Mouse (Mus musculus): Measurements from ENCODE around the gene Ada.

Gene Ada

DNA sequence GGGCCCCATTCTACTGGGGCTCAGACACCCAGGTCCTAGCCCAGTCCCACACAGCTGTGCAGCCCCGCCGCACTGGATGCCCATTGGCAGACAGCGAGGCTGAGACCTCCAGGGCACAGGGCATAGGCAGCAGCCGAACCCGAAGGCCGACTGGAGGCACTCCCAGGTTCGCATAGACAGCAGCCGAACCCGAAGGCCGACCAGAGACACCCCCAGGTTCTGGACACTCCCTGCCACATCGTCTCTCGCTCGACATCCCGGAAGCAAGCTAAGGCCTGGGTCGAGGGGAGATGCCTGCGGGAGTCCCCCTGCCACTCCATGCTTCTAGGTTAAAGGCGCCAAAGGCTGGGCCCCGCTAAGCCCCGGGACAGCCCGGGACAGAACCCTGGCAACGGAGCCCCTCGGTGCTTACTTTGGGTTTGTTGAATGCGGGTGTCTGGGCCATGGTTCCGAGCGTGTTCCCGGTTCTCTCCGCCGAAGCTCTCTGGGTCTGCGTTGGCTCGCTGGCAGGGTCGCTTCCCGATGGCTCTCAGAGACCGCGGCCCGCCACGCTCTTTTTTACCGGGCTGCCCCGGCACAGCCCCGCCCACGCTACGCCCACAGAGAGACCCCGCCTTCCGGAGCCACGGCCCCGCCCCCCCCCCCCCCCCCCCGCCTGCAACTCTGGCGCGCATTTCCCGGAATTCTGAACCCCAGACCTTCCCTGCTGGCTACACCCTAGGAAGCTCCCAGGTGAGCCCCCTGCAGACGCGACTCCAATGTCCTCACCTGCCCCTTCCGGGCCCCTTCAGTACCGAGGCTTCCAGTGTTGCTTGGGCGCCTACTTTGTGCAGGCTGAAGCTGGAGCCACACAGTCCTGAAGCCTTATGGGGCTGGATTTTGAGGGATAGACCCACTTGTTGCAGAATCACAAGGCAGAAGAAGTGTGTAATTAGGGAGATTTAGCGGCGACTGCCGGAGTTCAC lies at the start of gene Ada:
Gene Ada (minus strand): TSS at position 593 of the 965 bp plus-strand sequence.
- DNase-seq (ENCODE audit: extremely low spot score, low spot score), result peak; percentile 70

DNA sequence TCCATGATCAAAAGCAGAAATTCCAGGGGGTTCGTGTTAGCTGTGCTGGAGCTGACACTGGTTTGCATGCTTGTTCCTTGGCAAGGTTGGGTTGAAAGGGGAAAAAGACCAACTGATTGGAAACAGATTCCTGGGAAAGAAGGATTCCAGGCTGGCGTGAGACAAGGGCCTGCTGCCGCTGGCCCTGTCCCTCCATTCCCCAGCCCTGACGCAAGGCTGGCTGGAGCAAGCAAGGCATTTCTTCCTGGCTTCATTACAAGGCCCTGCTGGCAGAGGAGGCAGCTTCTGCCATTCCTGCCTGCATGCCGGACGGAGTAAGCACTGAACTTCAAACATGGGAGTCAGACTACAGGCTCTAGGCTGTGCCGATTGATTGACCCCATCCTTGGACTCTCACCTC lies 48.4 kb upstream of the Ada start:
- DNase-seq (ENCODE audit: extremely low spot score, low spot score), result no peak

DNA sequence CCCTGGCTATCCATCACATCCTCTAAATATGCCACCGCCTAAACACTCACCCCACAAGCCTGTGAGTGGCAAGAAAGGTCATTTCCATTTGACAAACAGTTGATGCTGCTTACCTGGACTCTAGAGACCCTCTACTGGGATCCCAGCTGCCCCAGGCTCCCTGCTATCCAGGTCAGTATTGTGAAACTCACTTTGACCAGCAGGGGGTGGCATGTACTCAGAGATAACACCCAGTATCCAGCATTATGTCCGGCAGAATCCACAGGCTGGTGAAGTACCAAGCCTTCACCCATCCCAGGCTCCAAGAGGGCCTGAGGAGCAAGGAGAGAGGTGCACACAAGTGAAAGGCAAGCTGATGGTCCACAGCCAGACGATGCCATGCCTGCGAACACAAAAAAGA lies 38.4 kb upstream of the Ada start:
- peak; percentile 33 for DNase-seq (ENCODE audit: extremely low spot score, low spot score)

DNA sequence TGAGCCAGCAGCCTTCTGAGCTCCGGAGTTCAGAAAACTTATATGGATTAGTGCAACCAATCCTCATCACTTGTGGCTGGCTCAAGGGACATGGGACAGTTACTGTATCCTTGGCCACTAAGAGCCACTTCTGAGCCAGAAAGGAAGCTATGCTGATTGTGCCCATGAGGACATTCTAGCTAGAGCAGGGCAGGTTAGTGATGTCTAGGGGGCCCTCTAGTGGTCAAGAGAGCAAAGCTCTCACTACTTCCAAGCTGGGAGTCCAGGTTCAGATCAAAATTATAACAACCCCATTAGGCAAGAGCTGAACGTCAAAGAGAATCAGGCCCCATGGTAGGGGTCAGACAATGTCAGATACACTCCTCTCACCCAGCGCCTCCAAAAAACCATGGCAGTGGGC lies 37.7 kb upstream of the Ada start:
- DNase-seq (ENCODE audit: extremely low spot score, low spot score), result peak; percentile 45

DNA sequence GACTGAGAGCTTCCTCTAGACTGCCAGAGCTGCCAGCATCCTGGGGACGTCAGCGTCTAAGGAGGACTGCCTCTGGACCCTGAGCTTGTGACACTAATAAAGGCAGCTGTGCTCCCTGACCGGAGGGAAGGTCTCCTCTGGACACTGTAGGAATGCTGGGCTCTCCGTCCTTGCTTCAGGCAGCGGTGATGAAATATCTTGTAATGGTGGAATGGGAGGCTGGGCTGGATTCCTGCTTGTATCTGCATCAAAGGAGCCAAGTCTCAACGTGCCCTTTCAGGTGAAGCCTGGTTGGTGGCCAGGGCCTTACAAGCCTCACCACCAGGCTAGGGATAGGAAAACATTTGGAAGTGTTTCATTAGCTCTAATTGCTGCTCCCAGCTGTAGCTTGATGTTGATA lies 37.0 kb upstream of the Ada start:
- DNase-seq (ENCODE audit: extremely low spot score, low spot score), result no peak

DNA sequence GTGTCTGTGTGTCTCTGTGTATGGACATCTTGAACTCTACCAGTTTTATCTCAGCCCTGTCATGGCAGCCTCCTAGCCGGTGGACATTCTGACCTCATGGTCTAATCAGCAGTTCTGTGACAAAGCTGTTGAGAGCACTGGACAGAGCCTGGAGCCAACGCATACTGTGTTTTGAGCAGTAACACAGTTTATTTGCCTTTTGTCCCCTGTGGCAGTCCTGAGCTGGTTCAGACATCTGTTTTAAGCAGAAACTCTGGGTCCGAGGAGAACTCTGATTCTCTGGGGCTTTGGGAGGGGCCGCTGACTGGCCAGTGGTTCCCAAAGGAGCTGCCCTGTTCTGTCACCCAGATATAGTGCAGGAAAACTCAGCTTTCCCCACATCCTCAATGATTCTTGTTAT lies 33.9 kb upstream of the Ada start:
- no peak for DNase-seq (ENCODE audit: extremely low spot score, low spot score)

DNA sequence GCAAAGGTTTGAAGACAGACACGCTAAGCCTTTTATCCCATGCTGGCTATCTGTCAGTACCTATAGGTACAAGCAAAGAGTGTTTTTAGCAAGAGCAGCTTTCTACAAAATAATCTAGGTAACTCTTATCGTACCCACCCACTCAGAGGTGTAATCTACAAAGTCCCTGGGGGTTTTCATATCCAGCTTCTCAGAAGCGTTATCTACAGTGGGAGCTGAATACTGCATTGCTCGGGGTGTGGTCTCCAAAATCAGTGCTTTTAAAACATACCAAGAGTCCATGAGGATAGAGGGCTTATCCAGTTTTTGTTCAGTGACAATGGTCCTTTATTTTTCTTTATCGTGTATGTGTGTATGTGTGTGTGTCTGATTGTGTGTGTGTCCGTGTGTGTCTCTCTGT lies 33.3 kb upstream of the Ada start:
- no peak for DNase-seq (ENCODE audit: extremely low spot score, low spot score)

DNA sequence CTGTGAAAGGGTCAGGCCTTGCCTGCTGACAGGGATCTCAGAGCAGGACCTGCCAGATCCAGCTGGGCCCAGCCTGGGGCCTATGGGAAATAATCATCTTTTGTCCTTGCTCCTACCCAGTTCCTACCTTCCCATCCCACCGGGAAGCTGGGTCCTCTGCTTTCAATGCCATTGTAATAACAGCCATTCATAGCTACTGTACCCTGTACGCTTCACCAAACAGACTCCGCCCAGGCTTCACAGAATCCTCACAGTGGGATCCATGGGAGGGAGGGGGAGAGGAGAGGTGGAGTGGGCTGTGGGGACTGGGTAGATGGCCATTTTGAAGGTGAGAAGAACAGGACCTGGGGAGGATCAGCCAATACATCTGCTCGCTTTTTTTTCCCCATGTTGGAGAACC lies 28.9 kb upstream of the Ada start:
- no peak for DNase-seq (ENCODE audit: extremely low spot score, low spot score)

DNA sequence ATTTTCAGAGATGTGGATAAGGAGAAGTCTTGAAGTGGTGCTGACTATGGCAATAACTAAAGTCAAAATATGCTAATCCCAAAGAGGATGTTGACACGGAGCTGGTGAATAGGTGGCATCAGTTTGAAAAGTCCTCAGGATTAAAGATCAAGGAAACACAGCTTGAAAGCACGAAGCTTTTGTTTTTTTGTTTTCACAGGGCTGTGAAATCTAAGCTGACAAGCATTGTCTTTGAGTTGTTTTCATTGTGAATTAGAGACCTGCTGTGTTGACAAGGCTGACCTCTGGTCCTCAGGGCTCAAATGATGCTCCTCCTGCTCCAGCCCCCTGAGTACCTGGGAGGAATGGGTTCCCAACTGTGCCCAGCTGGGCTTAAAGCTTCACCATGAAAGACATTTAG lies 27.0 kb upstream of the Ada start:
- no peak for DNase-seq (ENCODE audit: extremely low spot score, low spot score)

DNA sequence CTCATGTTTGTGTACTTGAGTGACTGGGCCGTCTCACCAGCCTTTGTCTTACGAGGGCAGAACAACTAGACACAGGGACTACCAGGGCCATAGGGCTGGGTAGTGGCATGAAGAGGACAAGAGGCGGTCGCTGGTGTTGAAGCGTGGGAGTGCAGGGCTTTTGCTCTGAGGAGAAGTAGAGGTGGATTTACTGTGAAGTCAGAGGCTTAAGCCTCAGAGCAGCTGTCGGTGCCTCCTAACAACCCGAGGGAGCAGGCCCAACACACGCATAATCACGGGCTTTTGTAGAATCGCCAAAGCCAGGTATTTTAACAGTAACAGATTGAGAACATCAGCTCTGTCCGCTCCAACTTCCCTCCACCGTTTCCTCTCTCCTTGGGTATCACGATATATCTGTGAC lies 26.6 kb upstream of the Ada start:
- no peak for DNase-seq (ENCODE audit: extremely low spot score, low spot score)

DNA sequence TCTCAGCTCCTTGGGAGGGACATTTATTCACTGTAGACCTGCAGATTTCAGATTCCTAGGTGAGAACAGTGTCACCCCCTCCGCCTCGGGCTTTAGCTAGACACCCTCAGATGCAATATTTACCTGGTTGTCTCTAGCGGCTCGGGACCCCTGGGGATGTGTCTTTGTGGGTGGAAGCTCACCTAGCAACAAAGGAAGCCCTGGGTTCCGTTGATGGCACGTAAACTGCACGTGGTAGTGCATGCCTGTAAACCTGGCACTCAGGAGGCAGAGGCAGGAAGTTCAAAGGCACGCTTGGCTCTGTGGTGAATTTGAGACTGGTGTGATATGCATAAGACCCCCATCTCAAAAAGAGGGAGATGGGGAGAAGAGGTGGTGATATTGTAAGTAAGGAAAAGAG lies 20.7 kb upstream of the Ada start:
- DNase-seq (ENCODE audit: extremely low spot score, low spot score), result no peak

DNA sequence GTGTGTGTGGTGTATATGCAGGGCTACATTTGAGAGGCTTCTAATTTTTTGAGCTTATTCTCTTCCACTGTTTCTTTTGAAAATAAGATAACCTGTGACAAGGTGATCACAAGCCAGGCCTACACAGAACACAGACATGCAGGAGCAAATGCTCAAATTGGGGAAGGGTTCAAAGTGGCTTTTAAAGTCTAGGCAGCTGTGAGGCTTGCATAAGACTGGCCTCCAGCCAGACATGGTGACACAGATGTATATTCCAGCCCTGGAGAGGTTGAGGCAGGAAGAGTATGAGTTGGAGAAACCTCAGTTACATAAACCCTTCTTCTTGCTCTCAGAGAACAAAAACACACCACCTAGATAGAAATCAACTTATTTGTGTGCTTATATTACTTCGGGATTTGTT lies 16.9 kb upstream of the Ada start:
- DNase-seq (ENCODE audit: extremely low spot score, low spot score), result no peak

DNA sequence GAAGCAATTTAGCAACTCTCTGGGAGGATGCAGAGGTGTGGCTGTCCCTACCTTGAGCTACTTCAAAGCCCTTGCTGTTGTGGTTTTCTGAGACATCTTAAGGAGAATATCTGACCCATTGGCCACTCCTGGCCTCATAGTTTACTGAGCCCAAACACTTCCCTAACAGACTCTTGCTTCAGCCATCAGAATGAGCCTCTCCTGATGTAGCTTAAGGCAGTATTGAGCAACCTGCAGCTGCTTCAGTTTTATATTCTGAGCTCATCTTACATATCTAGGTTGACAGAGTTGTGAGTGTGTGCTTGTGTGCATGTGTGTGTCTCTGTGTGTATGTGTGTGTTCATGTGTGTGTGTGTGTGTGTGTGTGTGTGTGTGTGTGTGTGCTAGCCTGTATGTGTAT lies 16.2 kb upstream of the Ada start:
- no peak for DNase-seq (ENCODE audit: extremely low spot score, low spot score)

DNA sequence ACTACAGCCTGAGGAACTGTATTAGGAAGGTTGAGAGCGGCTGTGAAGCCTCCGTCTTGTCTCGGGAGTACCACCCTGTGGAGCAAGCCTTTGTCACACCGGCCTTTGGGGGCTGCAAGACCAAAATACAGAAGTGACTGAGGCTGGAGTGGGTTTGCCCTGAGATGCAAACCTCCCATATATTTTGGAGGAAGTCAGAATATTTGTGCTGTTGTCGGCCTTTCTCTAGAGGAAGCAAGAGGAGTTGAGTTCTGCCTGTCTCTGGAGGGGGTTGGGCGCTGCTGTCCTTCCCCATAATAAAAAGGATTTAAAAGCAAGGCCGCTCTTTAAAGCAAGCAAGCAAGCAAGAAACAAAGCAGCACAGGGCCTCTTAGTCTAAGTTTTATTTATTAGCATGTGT lies 11.4 kb upstream of the Ada start:
- no peak for DNase-seq (ENCODE audit: extremely low spot score, low spot score)

DNA sequence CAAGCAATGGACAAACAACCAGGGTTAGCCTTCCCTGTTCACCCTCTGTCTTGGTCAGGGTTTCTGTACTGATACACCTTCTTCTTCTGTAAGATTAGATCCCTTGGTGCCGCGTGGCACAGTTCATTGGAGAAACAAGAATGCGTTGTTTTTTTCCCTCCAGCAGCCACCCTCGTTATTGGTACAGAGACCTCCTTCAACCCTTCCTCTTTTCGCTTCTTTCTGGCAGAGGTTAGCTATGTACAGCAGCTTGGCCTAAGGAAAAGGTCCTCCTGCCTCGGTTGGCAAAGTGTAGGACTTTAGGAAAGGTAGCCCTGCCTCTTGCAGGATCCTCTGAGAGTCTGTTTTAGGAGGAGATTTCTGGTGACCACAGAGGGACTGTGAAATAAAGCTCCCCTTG lies 10.6 kb upstream of the Ada start:
- no peak for DNase-seq (ENCODE audit: extremely low spot score, low spot score)

DNA sequence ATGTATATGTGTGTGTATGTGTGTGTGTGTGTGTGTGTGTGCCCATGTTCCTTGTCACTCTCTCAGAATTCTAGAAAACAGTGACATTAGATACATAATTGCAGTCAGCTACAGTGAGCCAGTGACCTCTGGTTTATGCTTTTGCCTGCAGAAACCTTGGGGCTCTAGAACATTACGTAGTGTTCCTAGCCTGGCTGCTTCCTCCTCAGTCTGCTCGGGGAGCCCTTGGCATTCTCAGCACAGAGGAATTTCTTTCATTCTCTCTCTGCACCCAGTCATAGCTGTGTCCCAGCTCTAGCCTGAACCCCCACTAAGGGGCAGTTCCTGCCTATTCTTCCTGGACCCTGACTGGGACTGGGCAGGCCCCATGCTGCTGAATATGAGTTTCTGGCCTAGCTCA lies 8.1 kb upstream of the Ada start:
- no peak for DNase-seq (ENCODE audit: extremely low spot score, low spot score)

DNA sequence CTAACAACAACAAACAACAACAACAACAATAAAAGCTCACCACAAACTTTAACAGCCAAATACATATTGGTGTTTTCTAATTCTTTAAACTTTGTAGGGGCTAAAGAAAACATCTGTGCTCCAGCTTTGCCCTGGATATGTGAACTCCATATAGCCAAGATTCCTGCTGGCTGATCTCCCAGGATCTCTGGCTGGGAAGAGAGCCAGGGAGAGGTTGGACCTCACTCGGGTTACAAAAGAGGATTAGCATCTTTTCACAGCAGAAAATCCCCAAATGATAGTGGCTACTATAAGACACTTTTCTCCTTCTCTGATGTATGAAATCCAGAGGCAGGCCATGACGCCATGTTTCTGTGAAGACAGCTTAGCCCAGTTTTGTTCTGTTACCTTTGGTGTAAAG lies 6.7 kb upstream of the Ada start:
- DNase-seq (ENCODE audit: extremely low spot score, low spot score), result no peak

DNA sequence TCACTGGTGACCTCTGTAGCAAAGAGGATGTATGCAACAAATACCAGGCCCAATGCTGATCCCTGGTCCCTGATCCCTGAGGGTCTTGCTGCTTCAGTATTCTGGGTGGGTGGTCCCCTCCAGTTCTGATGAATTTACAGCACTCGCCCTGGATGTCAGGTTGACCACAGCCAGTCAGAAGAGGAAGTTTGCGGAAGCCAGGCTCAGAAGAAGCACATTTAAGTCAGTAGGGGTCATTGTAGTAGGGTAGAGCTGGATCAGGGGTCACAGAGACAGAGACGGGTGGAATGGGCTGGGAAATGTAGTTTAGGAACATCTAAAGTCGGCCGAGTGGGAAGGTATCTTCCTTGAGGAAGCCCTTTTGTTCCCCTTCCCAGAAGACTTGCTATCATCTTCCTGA lies 4.2 kb upstream of the Ada start:
- DNase-seq (ENCODE audit: extremely low spot score, low spot score), result no peak

DNA sequence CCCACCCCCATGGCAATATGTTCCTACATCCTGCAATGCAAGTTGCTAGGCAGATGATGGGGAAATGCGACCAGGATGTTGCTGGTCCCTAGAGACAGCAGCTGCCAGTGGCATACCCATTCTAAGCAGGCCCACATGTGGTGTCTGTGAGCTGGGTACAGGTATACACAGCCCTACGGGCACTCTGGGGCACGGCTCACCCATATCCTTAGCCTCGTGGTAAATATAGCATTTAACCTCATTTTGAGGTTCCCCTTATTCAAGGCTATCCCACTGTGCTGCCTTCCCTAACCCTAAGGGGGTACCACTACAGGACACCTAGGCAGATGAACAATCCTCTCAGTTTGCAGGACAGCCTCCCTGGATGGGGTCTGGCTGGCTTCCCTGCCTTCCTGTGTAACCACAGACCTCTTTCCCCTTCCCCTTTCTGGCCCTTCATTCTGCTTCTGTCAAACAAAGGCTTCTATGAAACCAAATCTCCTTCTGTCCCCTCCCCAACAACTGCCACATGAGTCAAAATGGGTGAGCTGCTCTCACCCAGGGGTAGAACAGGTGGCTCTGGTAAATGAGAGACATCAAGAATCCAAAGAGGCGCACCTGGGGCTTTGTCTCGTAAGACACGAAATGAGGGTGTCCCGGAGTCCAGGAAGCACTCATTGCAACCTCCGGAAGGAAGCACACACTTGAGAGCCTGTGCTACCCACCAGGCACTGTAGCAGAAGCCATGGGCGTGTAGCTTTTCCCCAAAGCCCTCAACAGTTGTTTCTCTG lies 5.1 kb downstream of the Ada start:
- no peak for DNase-seq (ENCODE audit: extremely low spot score, low spot score)

DNA sequence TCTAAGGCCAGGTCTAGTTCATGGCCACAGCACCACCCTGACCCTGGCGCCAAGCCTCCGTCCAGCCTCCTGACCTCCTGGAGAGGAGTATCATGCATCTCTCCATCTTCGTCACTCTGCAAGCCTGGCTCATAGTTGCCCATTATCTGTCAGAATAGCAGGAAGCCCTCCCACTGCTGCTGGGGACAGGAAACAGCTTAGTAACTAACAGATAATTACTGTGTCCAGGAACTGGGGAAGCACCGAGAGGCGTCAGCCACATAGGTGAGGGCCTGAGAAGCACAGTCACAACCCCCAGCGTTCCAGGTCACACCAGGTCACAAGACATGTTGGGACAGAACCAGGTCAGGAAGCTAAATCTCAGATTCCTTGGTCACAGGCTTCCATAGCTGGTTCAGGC lies 6.7 kb downstream of the Ada start:
- no peak for DNase-seq (ENCODE audit: extremely low spot score, low spot score)

DNA sequence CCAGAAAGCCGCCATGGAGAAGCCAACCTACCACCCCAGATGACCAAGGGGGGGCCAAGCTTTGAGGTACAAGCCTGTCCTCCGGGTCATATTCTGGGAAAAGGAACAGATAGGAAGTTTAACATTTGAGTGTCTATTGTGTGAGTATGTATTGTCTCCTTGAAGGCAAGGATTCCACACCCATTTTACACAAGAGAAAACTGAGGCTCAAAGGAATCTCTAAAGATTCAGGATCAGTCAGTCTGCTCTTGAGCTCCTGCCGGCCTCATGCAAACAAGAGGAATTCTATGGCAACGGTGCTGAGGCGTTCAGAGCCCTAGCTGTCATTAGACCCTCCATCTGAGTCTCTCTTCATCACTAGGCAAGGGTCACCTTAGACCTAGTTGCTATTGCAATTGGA lies 7.4 kb downstream of the Ada start:
- no peak for DNase-seq (ENCODE audit: extremely low spot score, low spot score)

DNA sequence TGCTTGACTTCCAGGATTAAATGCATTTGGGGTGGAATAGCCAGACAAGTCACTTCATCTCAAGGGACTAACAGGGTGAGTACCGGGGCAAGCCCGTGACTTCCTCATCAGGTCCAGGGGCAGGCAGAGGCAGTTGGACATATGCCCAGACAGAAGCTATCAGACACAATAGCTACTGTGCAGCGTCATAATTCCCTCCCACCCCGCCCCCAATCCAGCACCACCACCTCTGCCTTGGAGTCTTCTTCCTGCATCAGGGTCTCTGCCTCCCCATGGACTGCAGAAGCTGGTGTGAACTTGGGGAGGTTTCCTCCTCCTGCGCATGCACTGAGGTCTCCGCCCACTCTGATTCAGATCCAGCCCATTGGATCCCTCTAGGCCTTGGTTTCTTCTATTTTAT lies 14.1 kb downstream of the Ada start:
- DNase-seq (ENCODE audit: extremely low spot score, low spot score), result no peak

DNA sequence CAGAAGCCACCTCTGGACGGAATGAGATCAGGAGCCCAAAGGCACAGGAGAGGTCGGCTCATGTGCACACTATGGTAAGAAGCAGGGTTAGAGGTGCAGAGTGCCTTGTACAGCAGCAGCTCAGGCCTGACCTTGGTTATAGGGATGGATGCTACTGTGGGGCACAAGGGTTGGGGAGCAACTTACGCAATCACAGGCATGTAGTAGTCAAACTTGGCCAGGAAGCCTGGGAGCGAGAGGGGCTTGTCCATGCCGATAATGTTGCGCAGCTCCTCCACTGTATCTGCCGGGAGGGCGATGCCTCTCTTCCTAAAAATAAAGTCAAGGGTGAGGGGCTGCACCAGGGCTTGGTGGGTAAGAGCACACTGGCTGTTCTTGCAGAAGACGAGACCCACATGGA lies 14.9 kb downstream of the Ada start:
- DNase-seq (ENCODE audit: extremely low spot score, low spot score), result no peak

Data from neural tube, embryonic 10.5 days (tissue).